Mouse (Mus musculus): Measurements from ENCODE around the gene Invs. TPM values are rescaled to one million over a fixed set of nuclear protein-coding genes. Genes with fewer than 3 reads are reported as not detected.

Gene Invs
- total and polyA plus RNA-seq, 3 experiments = 2.5 to 2.7 TPM; not detected in 1

GRCm38 (mm10) chr4:48273119-48273829 lies 6.3 kb upstream of the Invs start:
- Histone ChIP-seq H3K27me3 (ENCODE audit: control insufficient read depth in 1 of 2, insufficient read depth in 2 of 2, low read length in 2 of 2) (no peaks in the 10 kb centered on the region), H3K4me1 (ENCODE audit: control insufficient read depth in 1 of 2, insufficient read depth in 2 of 2, low read length in 2 of 2) (peaks cover 7 to 15% of the 10 kb centered on the region in 2 experiments; a peak in 3 of 4 replicates), H3K79me2 (ENCODE audit: control insufficient read depth, insufficient read depth, low read length, poor library complexity) (peaks cover 43% of the 10 kb centered on the region), H3K27ac (ENCODE audit: control insufficient read depth, low read depth, low read length) (no peak overlapping the region), H3K9ac (ENCODE audit: control insufficient read depth, low read depth, low read length, poor library complexity, severe bottlenecking) (no peak overlapping the region), H3K4me3 (ENCODE audit: control insufficient read depth in 1 of 2, insufficient read depth in 1 of 2, low read depth in 2 of 2, low read length in 2 of 2) (no peak overlapping the region), H3K36me3 (ENCODE audit: control insufficient read depth in 1 of 2, insufficient read depth in 2 of 2, low read length in 2 of 2) (peaks cover 0 to 19% of the 10 kb centered on the region in 2 experiments; a peak in 3 of 4 replicates), H3K9me3 (replicated peaks; ENCODE audit: insufficient read depth, low read length) (no peaks in the 10 kb centered on the region)
- no peak for TF ChIP-seq GATA1 (IDR thresholded peaks at IDR 0.05; ENCODE audit: low read depth, low read length)
- TF ChIP-seq MAX (IDR thresholded peaks at IDR 0.05; ENCODE audit: low read length) = no peak
- no peak for TF ChIP-seq POLR2AphosphoS2 (IDR thresholded peaks at IDR 0.05; ENCODE audit: low read length)
- no peak for TF ChIP-seq NRF1 (IDR thresholded peaks at IDR 0.05; ENCODE audit: insufficient read depth, low read depth, low read length, poor library complexity, severe bottlenecking)
- TF ChIP-seq JUND (IDR thresholded peaks at IDR 0.05; ENCODE audit: low read depth, low read length) = no peak
- TF ChIP-seq SMC3 (IDR thresholded peaks at IDR 0.05; ENCODE audit: low read depth, low read length) = no peak
- no peak for TF ChIP-seq MAZ (IDR thresholded peaks at IDR 0.05; ENCODE audit: low read depth, low read length)
- TF ChIP-seq MXI1 (IDR thresholded peaks at IDR 0.05; ENCODE audit: low read depth, low read length) = no peak
- TF ChIP-seq MYB (IDR thresholded peaks at IDR 0.05; ENCODE audit: low read depth, low read length) = no peak
- TF ChIP-seq CHD1 (IDR thresholded peaks at IDR 0.05; ENCODE audit: low read depth, low read length) = no peak
- no peak for TF ChIP-seq POLR2AphosphoS5 (IDR thresholded peaks at IDR 0.05; ENCODE audit: borderline replicate concordance, low read depth, low read length)
- TF ChIP-seq USF1 (IDR thresholded peaks at IDR 0.05; ENCODE audit: low read depth, low read length) = no peak
- no peak for TF ChIP-seq SIN3A (IDR thresholded peaks at IDR 0.05; ENCODE audit: low read length)
- TF ChIP-seq MAFK (IDR thresholded peaks at IDR 0.05; ENCODE audit: borderline replicate concordance, low read depth, low read length) = no peak
- TF ChIP-seq ZMIZ1 (IDR thresholded peaks at IDR 0.05; ENCODE audit: low read depth, low read length) = no peak
- TF ChIP-seq POLR2A (IDR thresholded peaks at IDR 0.05; ENCODE audit: control insufficient read depth in 1 of 2, insufficient read depth in 1 of 2, low read depth in 1 of 2, low read length in 2 of 2, poor library complexity in 1 of 2) = no peak
- TF ChIP-seq ZKSCAN1 (IDR thresholded peaks at IDR 0.05; ENCODE audit: low read depth, low read length) = no peak
- no peak for DNase-seq (ENCODE audit: low read depth, low spot score)

- H3K4me1 ChIP-seq (ENCODE audit: control insufficient read depth in 1 of 2, insufficient read depth in 2 of 2, low read length in 2 of 2) = peaks cover 15 to 17% of the 10 kb centered on the region in 2 experiments
Measured at GRCm38 (mm10) chr4:48275736-48276135, 3.8 kb upstream of the Invs start.

More at GRCm38 (mm10) chr4:48275736-48276135, 3.8 kb upstream of the Invs start:
- H3K9ac ChIP-seq (ENCODE audit: control insufficient read depth, low read depth, low read length, poor library complexity, severe bottlenecking) = no peak overlapping the region
- no peak for DNase-seq (ENCODE audit: low read depth, low spot score)
- no peak overlapping the region for H3K27ac ChIP-seq (ENCODE audit: control insufficient read depth, low read depth, low read length)
- no peaks in the 10 kb centered on the region for H3K9me3 ChIP-seq (replicated peaks; ENCODE audit: insufficient read depth, low read length)
- TF ChIP-seq TBP (IDR thresholded peaks at IDR 0.05; ENCODE audit: low read depth, low read length) = no peak
- no peak for TF ChIP-seq GATA1 (IDR thresholded peaks at IDR 0.05; ENCODE audit: low read depth, low read length)
- no peak for TF ChIP-seq ETS1 (IDR thresholded peaks at IDR 0.05; ENCODE audit: low read depth, low read length)
- no peak for TF ChIP-seq MAZ (IDR thresholded peaks at IDR 0.05; ENCODE audit: low read depth, low read length)
- no peak for TF ChIP-seq UBTF (IDR thresholded peaks at IDR 0.05; ENCODE audit: borderline replicate concordance, insufficient read depth, low read depth, low read length)
- TF ChIP-seq MYB (IDR thresholded peaks at IDR 0.05; ENCODE audit: low read depth, low read length) = no peak
- TF ChIP-seq TCF12 (IDR thresholded peaks at IDR 0.05; ENCODE audit: low read depth, low read length) = no peak
- no peak for TF ChIP-seq SIN3A (IDR thresholded peaks at IDR 0.05; ENCODE audit: low read length)
- TF ChIP-seq MEF2A (IDR thresholded peaks at IDR 0.05; ENCODE audit: extremely low read depth, insufficient replicate concordance, low read depth, low read length, poor library complexity, severe bottlenecking) = no peak
- H3K79me2 ChIP-seq (ENCODE audit: control insufficient read depth, insufficient read depth, low read length, poor library complexity) = peaks cover 46% of the 10 kb centered on the region
- H3K36me3 ChIP-seq (ENCODE audit: control insufficient read depth in 1 of 2, insufficient read depth in 2 of 2, low read length in 2 of 2) = peaks cover 0 to 21% of the 10 kb centered on the region in 2 experiments; a peak in 3 of 4 replicates
- H3K4me3 ChIP-seq (ENCODE audit: control insufficient read depth in 1 of 2, insufficient read depth in 1 of 2, low read depth in 2 of 2, low read length in 2 of 2) = no peak overlapping the region
- no peaks in the 10 kb centered on the region for H3K27me3 ChIP-seq (ENCODE audit: control insufficient read depth in 1 of 2, insufficient read depth in 2 of 2, low read length in 2 of 2)
